Mouse (Mus musculus) MEL (cell line): Measurements from ENCODE around the gene Tmem126a.

ENCODE experiments used
- CHD2 ChIP-seq: IDR thresholded peaks from 2 replicates; pipeline ENCODE4 v1.6.1; 2011; ENCODE audit warnings: low read length, improper control_type of control experiment
- CTCF ChIP-seq, 3 experiments: IDR thresholded peaks in 2 of 3; conservative IDR thresholded peaks in 1 of 3; 2 replicates each; pipeline ENCODE4 v1.5.1; 2011 to 2012; ENCODE audit warnings: low read length in 3 of 3, low read depth in 2 of 3, mild to moderate bottlenecking in 2 of 3, improper control_type of control experiment in 1 of 3, inconsistent platforms in 1 of 3, mixed read lengths in 1 of 3, moderate library complexity in 1 of 3; ENCODE audit not compliant: control insufficient read depth in 1 of 3, insufficient read depth in 1 of 3, poor library complexity in 1 of 3, severe bottlenecking in 1 of 3
- ETS1 ChIP-seq: IDR thresholded peaks from 2 replicates; pipeline ENCODE4 v1.6.1; 2012; ENCODE audit warnings: low read depth, mild to moderate bottlenecking, inconsistent platforms, low read length, improper control_type of control experiment, moderate library complexity
- MAFK ChIP-seq: IDR thresholded peaks from 2 replicates; pipeline ENCODE4 v1.6.1; 2011; ENCODE audit warnings: low read depth, mild to moderate bottlenecking, low read length, improper control_type of control experiment, borderline replicate concordance
- MXI1 ChIP-seq: IDR thresholded peaks from 2 replicates; pipeline ENCODE4 v1.6.1; 2011; ENCODE audit warnings: mild to moderate bottlenecking, low read depth, low read length, improper control_type of control experiment
- MYC ChIP-seq: IDR thresholded peaks from 2 replicates; pipeline ENCODE4 v1.6.1; 2011; ENCODE audit warnings: low read depth, mild to moderate bottlenecking, low read length, improper control_type of control experiment, moderate library complexity
- NELFE ChIP-seq: IDR thresholded peaks from 2 replicates; pipeline ENCODE4 v1.6.1; 2011; ENCODE audit warnings: low read depth, low read length, improper control_type of control experiment
- POLR2A ChIP-seq, 2 experiments: IDR thresholded peaks; 2 replicates each; pipeline ENCODE4 v1.6.1; 2011 to 2012; ENCODE audit warnings: low read length in 2 of 2, mild to moderate bottlenecking in 2 of 2, control low read depth in 1 of 2, improper control_type of control experiment in 1 of 2, low read depth in 1 of 2, moderate library complexity in 1 of 2; ENCODE audit not compliant: control insufficient read depth in 1 of 2, insufficient read depth in 1 of 2, poor library complexity in 1 of 2
- RAD21 ChIP-seq: IDR thresholded peaks from 2 replicates; pipeline ENCODE4 v1.6.1; 2011; ENCODE audit warnings: mild to moderate bottlenecking, low read depth, low read length, improper control_type of control experiment
- ZKSCAN1 ChIP-seq: IDR thresholded peaks from 2 replicates; pipeline ENCODE4 v1.6.1; 2012; ENCODE audit warnings: low read depth, mild to moderate bottlenecking, inconsistent platforms, low read length, improper control_type of control experiment, moderate library complexity

DNA sequence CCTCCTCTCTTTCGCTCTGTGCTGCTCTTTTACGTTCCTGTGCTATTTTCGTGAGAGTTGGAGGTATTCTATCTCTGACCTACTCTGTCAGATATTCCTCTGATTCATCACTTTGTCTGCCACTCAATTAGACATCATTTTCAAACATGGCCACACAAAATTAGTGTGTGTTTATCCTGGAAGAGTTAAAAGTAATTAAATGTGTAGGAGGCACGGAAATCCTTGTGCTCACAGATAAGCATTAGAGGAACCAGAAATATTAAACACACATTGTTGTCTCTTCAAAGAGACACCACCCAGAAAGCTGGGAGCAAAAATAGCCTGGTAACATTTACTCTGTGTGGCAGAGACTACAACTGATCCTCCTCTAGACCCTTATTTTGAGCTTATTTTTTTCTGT is 17.0 kb downstream of the Tmem126a start:
- no peak for TF ChIP-seq MYC
- no peak for TF ChIP-seq ETS1
- no peak for TF ChIP-seq POLR2A (IDR thresholded peaks at IDR 0.05; ENCODE audit: control insufficient read depth in 1 of 2, insufficient read depth in 1 of 2, low read depth in 1 of 2, low read length in 2 of 2, poor library complexity in 1 of 2)
- no peak for TF ChIP-seq CHD2
- TF ChIP-seq NELFE = no peak
- TF ChIP-seq CTCF (IDR thresholded peaks at IDR 0.05 in 2 of 3, conservative IDR thresholded peaks at IDR 0.05 in 1 of 3; ENCODE audit: control insufficient read depth in 1 of 3, insufficient read depth in 1 of 3, low read depth in 2 of 3, low read length in 3 of 3, poor library complexity in 1 of 3, severe bottlenecking in 1 of 3) = no peak
- TF ChIP-seq ZKSCAN1 = no peak
- TF ChIP-seq MXI1 = no peak
- no peak for TF ChIP-seq RAD21
- TF ChIP-seq MAFK = no peak
